Mouse (Mus musculus) myocyte (in vitro differentiated cells): ENCODE measurements at regions not wholly inside any gene's neighbourhood (a gene's known extent, or its start where the extent isn't known, plus 50 kb on each side); places are given as distances from the start of the nearest gene placed in this dataset.

Experiments
- CEBPB ChIP-seq: IDR thresholded peaks from 2 replicates; pipeline ENCODE4 v1.6.1; 2011; ENCODE audit warnings: mild to moderate bottlenecking, moderate library complexity; ENCODE audit not compliant: poor library complexity, insufficient read depth, severe bottlenecking
- E2F4 ChIP-seq: IDR thresholded peaks from one replicate; pipeline ENCODE4 v1.6.1; 2011; ENCODE audit warnings: mild to moderate bottlenecking, control low read depth, moderate library complexity; ENCODE audit not compliant: insufficient read depth
- MAX ChIP-seq: IDR thresholded peaks from one replicate; pipeline ENCODE4 v1.6.1; 2011; ENCODE audit warnings: low read depth, mild to moderate bottlenecking, control low read depth
- MYOG ChIP-seq, 3 experiments: IDR thresholded peaks; one replicate each; pipeline ENCODE4 v1.6.1; 2011; ENCODE audit warnings: control low read depth in 2 of 3, low read depth in 2 of 3, mild to moderate bottlenecking in 2 of 3; ENCODE audit not compliant: insufficient read length in 2 of 3, control insufficient read depth in 1 of 3, insufficient read depth in 1 of 3
- POLR2A ChIP-seq: IDR thresholded peaks from one replicate; pipeline ENCODE4 v1.6.1; 2011; ENCODE audit warnings: low read depth, mild to moderate bottlenecking, control low read depth, moderate library complexity; ENCODE audit not compliant: insufficient read length
- POLR2AphosphoS2 ChIP-seq: IDR thresholded peaks from one replicate; pipeline ENCODE4 v1.6.1; 2011; ENCODE audit warnings: low read depth, control low read depth; ENCODE audit not compliant: insufficient read length
- REST ChIP-seq: IDR thresholded peaks from one replicate; pipeline ENCODE4 v1.6.1; 2011; ENCODE audit warnings: mild to moderate bottlenecking, control low read depth, moderate library complexity; ENCODE audit not compliant: insufficient read depth, insufficient read length
- TCF12 ChIP-seq: IDR thresholded peaks from one replicate; pipeline ENCODE4 v1.6.1; 2011; ENCODE audit warnings: mild to moderate bottlenecking, control low read depth; ENCODE audit not compliant: poor library complexity, insufficient read depth, severe bottlenecking
- TCF3 ChIP-seq: IDR thresholded peaks from one replicate; pipeline ENCODE4 v1.6.1; 2011; ENCODE audit warnings: low read depth, control low read depth; ENCODE audit not compliant: insufficient read length
- USF1 ChIP-seq: IDR thresholded peaks from one replicate; pipeline ENCODE4 v1.6.1; 2011; ENCODE audit warnings: low read depth, mild to moderate bottlenecking, control low read depth, moderate library complexity

- TF ChIP-seq USF1 (no peak), TCF3 (no peak), POLR2A (no peak), CEBPB (no peak), MAX (no peak), MYOG (IDR thresholded peaks at IDR 0.05; ENCODE audit: control insufficient read depth in 1 of 3, insufficient read depth in 1 of 3, insufficient read length in 2 of 3, low read depth in 2 of 3) (no peak), POLR2AphosphoS2 (no peak), TCF12 (no peak), E2F4 (no peak), REST (no peak)
Measured at GRCm38 (mm10) chr12:5453157-5453556, 77.7 kb upstream of the Klhl29 start.
